14 mouse cellular contexts compared by ENCODE assay signal in genomic region chr15:25830426-25830825, GRCm38 (mm10). TPM values are rescaled to one million over a fixed set of nuclear protein-coding genes. Genes with fewer than 3 reads are reported as not detected.
DNase-seq lines count a peak whose midpoint lies in the region; ATAC-seq and TF ChIP-seq lines count a peak whose summit lies in the region.
"Had no signal": no experiment of that assay in that cellular context is flagged by ENCODE, and none has a peak within 500 bp of the region (broad histone marks: within the 10 kb centered on the region; RNA-seq: fewer than 3 reads in every experiment).

No protein-coding gene starts in this region.

- no peak for TF ChIP-seq POLR2A in liver, adult 2 months (IDR thresholded peaks at IDR 0.05; ENCODE audit: extremely low read depth, insufficient read depth, low read length)
- TF ChIP-seq POLR2A in bone marrow macrophage, adult 2 months (IDR thresholded peaks at IDR 0.05; ENCODE audit: borderline replicate concordance, low read depth, low read length) = no peak
- no peak for TF ChIP-seq POLR2A in cerebellum, adult 2 months (IDR thresholded peaks at IDR 0.05; ENCODE audit: borderline replicate concordance, insufficient read depth, low read length)

- no peaks in the 10 kb centered on the region for H3K9me3 ChIP-seq in liver, embryonic 12.5 days (replicated peaks)
- H3K9me3 ChIP-seq: embryonic facial prominence, embryonic 10.5 days; limb, embryonic 15.5 days had no signal

- no peaks in the 10 kb centered on the region for H3K36me3 ChIP-seq in liver, adult 2 months (ENCODE audit: control insufficient read depth, insufficient read depth, low read length)
- H3K36me3 ChIP-seq in liver, embryonic 12.5 days = no peaks in the 10 kb centered on the region
- H3K36me3 ChIP-seq: embryonic facial prominence, embryonic 10.5 days; limb, embryonic 15.5 days had no signal

- 0 out of 2 replicates have a peak, but pooled peaks have one; percentile 5 for ATAC-seq in frontal cortex, adult (ENCODE audit: low TSS enrichment)
- no peak for ATAC-seq in liver, embryonic 12.5 days

- H3K27ac ChIP-seq in liver, adult 2 months (replicated peaks; ENCODE audit: insufficient read depth, low read depth, low read length) = no peak overlapping the region
- no peak overlapping the region for H3K27ac ChIP-seq in liver, embryonic 12.5 days
- H3K27ac ChIP-seq in bone marrow macrophage, adult 2 months (ENCODE audit: insufficient read depth, low read depth, low read length) = peak overlapping the region; percentile 94
- H3K27ac ChIP-seq in cerebellum, adult 2 months (ENCODE audit: insufficient read depth, low read length) = no peak overlapping the region
- H3K27ac ChIP-seq: embryonic facial prominence, embryonic 10.5 days; limb, embryonic 15.5 days; stomach, postnatal 0 days had no signal

- H3K27me3 ChIP-seq in liver, adult 2 months (ENCODE audit: control insufficient read depth, insufficient read depth, low read length) = no peaks in the 10 kb centered on the region
- no peaks in the 10 kb centered on the region for H3K27me3 ChIP-seq in liver, embryonic 12.5 days (replicated peaks)
- no peaks in the 10 kb centered on the region for H3K27me3 ChIP-seq in cerebellum, adult 2 months (ENCODE audit: control insufficient read depth, insufficient read depth, low read length)
- H3K27me3 ChIP-seq: limb, embryonic 15.5 days had no signal

- 71% methylated on average over 2 of the region's 2 CpGs for WGBS in liver, adult 2 months
- 28% methylated on average over 2 of the region's 2 CpGs for WGBS in liver, embryonic 12.5 days (ENCODE audit: insufficient replicate concordance)
- WGBS in cerebellum, adult 2 months = 86% methylated on average over 2 of the region's 2 CpGs

- no peaks in the 10 kb centered on the region for H3K79me2 ChIP-seq in liver, adult 2 months (ENCODE audit: control insufficient read depth, insufficient read depth, low read length)

- H3K4me2 ChIP-seq in liver, embryonic 12.5 days = no peak overlapping the region
- H3K4me2 ChIP-seq: limb, embryonic 15.5 days had no signal

- peaks cover 4% of the 10 kb centered on the region; the same call in 1 of the 2 replicates for H3K4me1 ChIP-seq in liver, adult 2 months (ENCODE audit: control insufficient read depth, insufficient read depth, low read length)
- H3K4me1 ChIP-seq in liver, embryonic 12.5 days = 0 out of 2 replicates have a peak, but pooled peaks cover 4% of the 10 kb centered on the region
- H3K4me1 ChIP-seq in bone marrow macrophage, adult 2 months (ENCODE audit: control insufficient read depth, insufficient read depth, low read length) = peaks cover 78% of the 10 kb centered on the region
- H3K4me1 ChIP-seq in cerebellum, adult 2 months (ENCODE audit: control insufficient read depth, insufficient read depth, low read length) = no peaks in the 10 kb centered on the region
- H3K4me1 ChIP-seq: embryonic facial prominence, embryonic 10.5 days; limb, embryonic 15.5 days had no signal

- no peak overlapping the region for H3K9ac ChIP-seq in liver, adult 2 months (ENCODE audit: low read depth, low read length)
- H3K9ac ChIP-seq in liver, embryonic 12.5 days = no peak overlapping the region
- H3K9ac ChIP-seq: limb, embryonic 15.5 days had no signal

- H3K4me3 ChIP-seq in liver, adult 2 months (ENCODE audit: insufficient read depth, low read depth, low read length) = no peak overlapping the region
- no peak overlapping the region for H3K4me3 ChIP-seq in liver, embryonic 12.5 days
- H3K4me3 ChIP-seq in bone marrow macrophage, adult 2 months (ENCODE audit: insufficient read depth, low read length) = 0 out of 2 replicates have a peak overlapping the region, but pooled peaks have one; percentile 2
- no peak overlapping the region for H3K4me3 ChIP-seq in cerebellum, adult 2 months (replicated peaks; ENCODE audit: insufficient read depth, low read depth, low read length)
- H3K4me3 ChIP-seq: embryonic facial prominence, embryonic 10.5 days; limb, embryonic 15.5 days had no signal

- DNase-seq in frontal cortex, adult 2 months (ENCODE audit: extremely low spot score in 1 of 2, low spot score in 1 of 2) = no peak
- peak; percentile 24 for DNase-seq in liver, adult 2 months (ENCODE audit: extremely low read depth, low read depth, low spot score)
- peak; percentile 56 for DNase-seq in naive thymus-derived CD4-positive, alpha-beta T cell, adult 2 months (ENCODE audit: low read depth)
- no peak for DNase-seq in right cerebral cortex, adult 2 months (ENCODE audit: low spot score in 2 of 2)
- no peak for DNase-seq in cerebellum, adult 2 months
- DNase-seq: cerebellum, adult 9-11 months; kidney, postnatal 4 days; right cerebral cortex, postnatal 14 days had no signal

- no peak for TF ChIP-seq CTCF in liver, adult 2 months (IDR thresholded peaks at IDR 0.05; ENCODE audit: low read depth, low read length)
- no peak for TF ChIP-seq CTCF in bone marrow macrophage, adult 2 months (IDR thresholded peaks at IDR 0.05; ENCODE audit: low read depth, low read length)
- TF ChIP-seq CTCF in cerebellum, adult 2 months (IDR thresholded peaks at IDR 0.05; ENCODE audit: borderline replicate concordance, insufficient read depth, low read depth, low read length) = no peak

RNA-seq across cellular contexts. Expression of gene Retreg1, which starts 12.6 kb away (rescaled TPM):
- 21.8 and 24.5 TPM in 2 replicates for polyA plus RNA-seq in frontal cortex, adult 2 months (2012; rRNA removed)
- total RNA-seq in liver, adult 2 months (2014; rRNA removed) = 176 and 192 TPM in 2 replicates
- polyA plus RNA-seq in liver, adult 2 months (2012; rRNA removed) = 16.1 and 19.5 TPM in 2 replicates
- 1.0 and 1.1 TPM in 2 replicates for polyA plus RNA-seq in liver, embryonic 12.5 days (2016; fragmentation: Nextera tagmentation; extraction: Ambion mirVana)
- 48.4 and 49.7 TPM in 2 replicates for polyA plus RNA-seq in bone marrow macrophage, adult 2 months (2012; ENCODE audit: insufficient read depth, insufficient read length, missing spikeins)
- 24.8 and 26.6 TPM in 2 replicates for polyA plus RNA-seq in cerebellum, adult 2 months (2012; rRNA removed)

Comparison
In these comparisons a context has a peak if more than half of its experiments do, and no peak if none do; other contexts are left out.
1. DNase-seq: peak in liver, adult 2 months (single experiment) and naive thymus-derived CD4-positive, alpha-beta T cell, adult 2 months (single experiment); none in frontal cortex, adult 2 months (0 of 2), right cerebral cortex, adult 2 months (0 of 2) and cerebellum, adult 2 months (0 of 2).